Mouse (Mus musculus) liver, postnatal 0 days (tissue): ENCODE measurements around the gene Gstk1. TPM values are rescaled to one million over a fixed set of nuclear protein-coding genes. Genes with fewer than 3 reads are reported as not detected.
A peak's percentile ranks its signal among the peaks of the same experiment; 100 is the strongest.

Experiments
- ATAC-seq: fragments of 200-750 bp; cut with Nextera tagmentation; 2 replicates; pipeline ENCODE4 v1.8.0; 2017; ENCODE audit warnings: mild to moderate bottlenecking, moderate library complexity
- DNase-seq: peaks from one replicate; pipeline ENCODE4 v3.0.0-alpha.2; 2016
- H3K27ac ChIP-seq: fragments of 300-500 bp; sonication (generic); 2 replicates; pipeline ENCODE4 v1.5.1; 2014; ENCODE audit warnings: antibody characterized with exemption, moderate library complexity, mild to moderate bottlenecking, low read depth
- H3K27me3 ChIP-seq: fragments of 300-500 bp; sonication (generic); 2 replicates; pipeline ENCODE4 v1.6.1; 2014; ENCODE audit warnings: low read length, control low read depth, mixed read lengths; ENCODE audit not compliant: insufficient read depth
- H3K36me3 ChIP-seq: fragments of 300-500 bp; sonication (generic); replicated peaks from 2 replicates; pipeline ENCODE4 v1.6.1; 2014; ENCODE audit warnings: mild to moderate bottlenecking, control low read depth, low read length, moderate library complexity, mixed read lengths; ENCODE audit not compliant: insufficient read depth
- H3K4me1 ChIP-seq: fragments of 300-500 bp; sonication (generic); 2 replicates; pipeline ENCODE4 v1.6.1; 2014; ENCODE audit warnings: antibody characterized with exemption, mild to moderate bottlenecking, control low read depth; ENCODE audit not compliant: insufficient read depth
- H3K4me2 ChIP-seq: fragments of 300-500 bp; sonication (generic); 2 replicates; pipeline ENCODE4 v1.6.1; 2014; ENCODE audit warnings: low read depth, mild to moderate bottlenecking, low read length, moderate library complexity, mixed read lengths
- H3K4me3 ChIP-seq: fragments of 300-500 bp; sonication (generic); 2 replicates; pipeline ENCODE4 v1.5.1; 2014; ENCODE audit warnings: low read depth, low read length
- H3K9ac ChIP-seq: fragments of 300-500 bp; sonication (generic); replicated peaks from 2 replicates; pipeline ENCODE4 v1.6.1; 2014; ENCODE audit warnings: mild to moderate bottlenecking, moderate library complexity
- H3K9me3 ChIP-seq: fragments of 300-500 bp; sonication (generic); 2 replicates; pipeline ENCODE4 v1.6.1; 2016; ENCODE audit warnings: mild to moderate bottlenecking, control low read depth, low read length, mixed read lengths
- CTCF ChIP-seq: sonication (generic); IDR thresholded peaks from 2 replicates; pipeline ENCODE4 v1.5.1; 2016; ENCODE audit warnings: antibody characterized with exemption, low read depth
- EP300 ChIP-seq: IDR thresholded peaks from 2 replicates; pipeline ENCODE4 v1.6.1; 2016; ENCODE audit warnings: antibody characterized with exemption, low read depth, mild to moderate bottlenecking
- WGBS: fragments of 180-500 bp; shearing (Covaris S2); extraction: QIAGEN DNeasy Blood & Tissue Kit; methylation state at CpG from one replicate; pipeline ENCODE4 v1.1.7; 2014; ENCODE audit not compliant: insufficient replicate concordance; 5-methylcytosine and 5-hydroxymethylcytosine counted together
- polyA plus RNA-seq: library from polyadenylated mRNA; unstranded; fragments of >200 nt; fragmentation: Nextera tagmentation; extraction: Ambion mirVana; gene quantifications from 2 replicates; pipeline ENCODE4 v1.2.1, GENCODE M21; 2015

Gene Gstk1
- polyA plus RNA-seq, 1 experiment from 2014 or later: 20.5 TPM

- WGBS: 93% methylated on average over 1 of the region's 1 CpGs
- Histone ChIP-seq H3K4me1 (peaks cover 9% of the 10 kb centered on the region), H3K27ac (no peak overlapping the region), H3K4me3 (no peak overlapping the region), H3K27me3 (no peaks in the 10 kb centered on the region), H3K9ac (no peak overlapping the region), H3K4me2 (no peak overlapping the region), H3K36me3 (no peaks in the 10 kb centered on the region), H3K9me3 (no peaks in the 10 kb centered on the region)
- no peak for DNase-seq
- no peak for ATAC-seq
- no peak for TF ChIP-seq EP300
- TF ChIP-seq CTCF: no peak
Observed at GRCm38 (mm10) chr6:42247981-42248380, 2.2 kb downstream of the Gstk1 start.

- Histone ChIP-seq H3K4me2 (no peak overlapping the region), H3K9me3 (no peaks in the 10 kb centered on the region), H3K36me3 (no peaks in the 10 kb centered on the region), H3K27ac (no peak overlapping the region), H3K9ac (no peak overlapping the region), H3K4me3 (no peak overlapping the region), H3K27me3 (no peaks in the 10 kb centered on the region), H3K4me1 (no peaks in the 10 kb centered on the region)
- no peak for DNase-seq
- TF ChIP-seq CTCF (no peak), EP300 (no peak)
- no peak for ATAC-seq
- 64% methylated on average over 4 of the region's 4 CpGs for WGBS
Observed at GRCm38 (mm10) chr6:42251791-42252190, 6.1 kb downstream of the Gstk1 start.

GRCm38 (mm10) chr6:42253103-42253502, 7.4 kb downstream of the Gstk1 start:
- no peaks in the 10 kb centered on the region for H3K27me3 ChIP-seq
- H3K9me3 ChIP-seq: no peaks in the 10 kb centered on the region
- ATAC-seq (no peak), DNase-seq (no peak)
- TF ChIP-seq CTCF: no peak
- TF ChIP-seq EP300: no peak
- H3K9ac ChIP-seq: no peak overlapping the region
- no peaks in the 10 kb centered on the region for H3K36me3 ChIP-seq
- H3K4me1 ChIP-seq: no peaks in the 10 kb centered on the region
- WGBS: 77% methylated on average over 2 of the region's 2 CpGs
- no peak overlapping the region for H3K27ac ChIP-seq
- H3K4me3 ChIP-seq: no peak overlapping the region
- H3K4me2 ChIP-seq: no peak overlapping the region

GRCm38 (mm10) chr6:42257303-42257863, 11.6 kb downstream of the Gstk1 start:
- no peak overlapping the region for H3K4me3 ChIP-seq
- H3K4me1 ChIP-seq: no peaks in the 10 kb centered on the region; the same call in 1 of the 2 replicates
- ATAC-seq: peak; percentile 79
- 15% methylated on average over 11 of the region's 11 CpGs for WGBS
- no peaks in the 10 kb centered on the region for H3K9me3 ChIP-seq
- DNase-seq: peak; percentile 68
- no peak overlapping the region for H3K27ac ChIP-seq
- TF ChIP-seq EP300 (peak; percentile 71), CTCF (peak; percentile 79)
- no peak overlapping the region for H3K9ac ChIP-seq
- no peaks in the 10 kb centered on the region for H3K27me3 ChIP-seq
- no peaks in the 10 kb centered on the region for H3K36me3 ChIP-seq
- H3K4me2 ChIP-seq: peak overlapping the region; percentile 51; the same call in 1 of the 2 replicates

GRCm38 (mm10) chr6:42260430-42260829, 14.7 kb downstream of the Gstk1 start:
- no peak for DNase-seq
- H3K27me3 ChIP-seq: no peaks in the 10 kb centered on the region
- H3K27ac ChIP-seq: no peak overlapping the region

GRCm38 (mm10) chr6:42261524-42262170, 15.9 kb downstream of the Gstk1 start, which contains the start of gene Tmem139:
TSS of gene Tmem139 (plus strand) at chr6:42261970.
- Histone ChIP-seq H3K27ac (no peak within 1 kb of the TSS), H3K9ac (no peak within 1 kb of the TSS; the same call in 1 of the 2 replicates)
- no peak for ATAC-seq

More at GRCm38 (mm10) chr6:42260430-42260829, 14.7 kb downstream of the Gstk1 start:
- TF ChIP-seq CTCF: no peak
- TF ChIP-seq EP300: no peak
- Histone ChIP-seq H3K36me3 (no peaks in the 10 kb centered on the region), H3K4me3 (no peak overlapping the region), H3K9ac (no peak overlapping the region), H3K9me3 (no peaks in the 10 kb centered on the region), H3K4me1 (peaks cover 7% of the 10 kb centered on the region; the same call in 1 of the 2 replicates), H3K4me2 (no peak overlapping the region)
- WGBS: 39% methylated on average over 6 of the region's 6 CpGs
- ATAC-seq: no peak

More at GRCm38 (mm10) chr6:42261524-42262170, 15.9 kb downstream of the Gstk1 start, which contains the start of gene Tmem139:
- Histone ChIP-seq H3K36me3 (no peaks in the 10 kb centered on the region), H3K27me3 (no peaks in the 10 kb centered on the region), H3K4me1 (peaks cover 9% of the 10 kb centered on the region; the same call in 1 of the 2 replicates), H3K9me3 (no peaks in the 10 kb centered on the region), H3K4me2 (peak within 1 kb of the TSS; percentile 42), H3K4me3 (no peak within 1 kb of the TSS)
- WGBS: 39% methylated on average over 20 of the region's 20 CpGs
- DNase-seq: no peak
- TF ChIP-seq CTCF (no peak), EP300 (no peak)
